Mouse (Mus musculus) liver, adult 2 months (tissue): ENCODE measurements around the gene Phf1.

Source experiments
- CTCF ChIP-seq: fragments of 200-500 bp; IDR thresholded peaks from 2 replicates; pipeline ENCODE4 v1.5.1; 2011; ENCODE audit warnings: low read depth, low read length, control low read depth
- POLR2A ChIP-seq: fragments of 200-500 bp; IDR thresholded peaks from 2 replicates; pipeline ENCODE4 v1.6.1; 2011; ENCODE audit warnings: low read length, control low read depth; ENCODE audit not compliant: insufficient read depth; ENCODE audit errors: extremely low read depth

DNA sequence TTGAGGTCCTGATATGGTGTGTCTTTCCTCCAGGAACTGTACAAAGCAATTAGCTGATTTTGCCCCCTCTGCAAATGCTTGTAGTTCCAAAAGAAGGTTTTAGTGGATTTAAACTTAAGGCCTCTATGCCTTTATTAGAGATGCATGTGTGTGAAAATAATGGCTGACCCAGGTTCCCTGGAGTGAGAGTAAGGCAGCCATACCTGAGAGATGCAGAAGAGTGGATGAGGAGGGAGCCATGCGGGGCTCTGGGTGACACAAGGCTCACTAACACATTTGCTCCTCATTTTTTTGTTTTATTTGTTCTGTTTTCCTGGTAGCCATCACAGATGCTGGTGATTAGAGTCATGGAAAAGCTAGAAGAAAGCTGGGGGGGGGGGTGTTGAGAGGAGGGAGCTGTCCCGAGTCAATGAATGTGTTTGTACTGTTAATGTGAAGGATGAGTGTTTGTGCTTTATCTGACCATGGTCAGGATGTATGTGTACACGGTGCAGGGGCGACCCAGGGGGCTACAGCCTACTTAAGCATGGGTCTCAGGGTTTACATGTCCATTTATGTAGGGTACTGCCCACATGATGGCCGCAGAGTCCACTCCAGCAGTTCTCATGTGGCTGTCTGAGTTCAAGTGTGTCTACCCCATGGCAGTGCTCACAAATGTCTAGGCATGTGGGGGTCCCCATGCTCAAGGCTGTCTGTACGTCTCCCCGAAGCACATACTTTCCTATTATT lies 17.9 kb downstream of the Phf1 start:
- TF ChIP-seq POLR2A: no peak
- no peak for TF ChIP-seq CTCF
